Mouse (Mus musculus) erythroblast, embryonic 14.5 days (primary cell): ENCODE measurements at regions not wholly inside any gene's neighbourhood (a gene's known extent, or its start where the extent isn't known, plus 50 kb on each side); places are given as distances from the start of the nearest gene placed in this dataset.

ENCODE experiments used
- H3K27me3 ChIP-seq: 2 replicates; pipeline ENCODE4 v1.6.1; 2012; ENCODE audit warnings: inconsistent platforms; ENCODE audit not compliant: control insufficient read depth
- H3K36me3 ChIP-seq: 2 replicates; pipeline ENCODE4 v1.6.1; 2012; ENCODE audit warnings: mild to moderate bottlenecking, inconsistent platforms; ENCODE audit not compliant: control insufficient read depth
- H3K4me1 ChIP-seq: 2 replicates; pipeline ENCODE4 v1.6.1; 2012; ENCODE audit warnings: inconsistent platforms; ENCODE audit not compliant: control insufficient read depth
- H3K4me3 ChIP-seq: replicated peaks from 2 replicates; pipeline ENCODE3; 2012; ENCODE audit warnings: moderate library complexity, mild to moderate bottlenecking, inconsistent platforms
- H3K9me3 ChIP-seq: 2 replicates; pipeline ENCODE4 v1.6.1; 2012; ENCODE audit warnings: low read length, inconsistent platforms, mixed read lengths; ENCODE audit not compliant: control insufficient read depth
- GATA1 ChIP-seq: IDR thresholded peaks from 2 replicates; pipeline ENCODE4 v1.6.1; 2012; ENCODE audit warnings: low read length, inconsistent platforms, mixed read lengths
- TAL1 ChIP-seq: IDR thresholded peaks from 3 replicates; pipeline ENCODE4 v1.6.1; 2012; ENCODE audit warnings: low read length, inconsistent platforms, mixed read lengths

GRCm38 (mm10) chr9:33209083-33209482 lies 573.1 kb downstream of the Ets1 start:
- no peaks in the 10 kb centered on the region for H3K9me3 ChIP-seq
- no peak overlapping the region for H3K4me3 ChIP-seq
- H3K36me3 ChIP-seq: no peaks in the 10 kb centered on the region
- no peaks in the 10 kb centered on the region for H3K4me1 ChIP-seq
- no peaks in the 10 kb centered on the region for H3K27me3 ChIP-seq
- TF ChIP-seq TAL1 (no peak), GATA1 (no peak)

DNA sequence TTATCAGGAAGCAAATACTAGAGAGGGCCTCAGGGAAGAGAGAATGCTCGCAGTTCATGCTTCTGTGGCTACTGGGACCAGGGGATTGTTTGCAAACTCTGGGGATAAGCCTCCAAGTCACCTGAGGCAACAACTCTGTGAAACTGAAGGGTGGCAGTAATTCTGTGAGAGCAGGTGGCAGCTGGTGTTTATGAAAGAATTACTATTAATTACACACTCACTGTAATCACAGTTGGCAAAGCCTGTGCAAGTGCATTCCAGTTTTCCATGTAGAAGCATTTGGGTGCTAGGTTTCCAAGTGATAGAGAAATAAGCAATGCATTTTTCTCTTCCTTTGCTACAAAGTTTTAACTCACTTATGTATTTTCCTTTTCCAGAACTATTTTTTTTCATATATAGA lies 578.5 kb downstream of the Ets1 start:
- no peaks in the 10 kb centered on the region for H3K9me3 ChIP-seq
- no peaks in the 10 kb centered on the region for H3K4me1 ChIP-seq
- no peak overlapping the region for H3K4me3 ChIP-seq
- H3K36me3 ChIP-seq: no peaks in the 10 kb centered on the region
- no peaks in the 10 kb centered on the region for H3K27me3 ChIP-seq
- TF ChIP-seq TAL1 (no peak), GATA1 (no peak)

DNA sequence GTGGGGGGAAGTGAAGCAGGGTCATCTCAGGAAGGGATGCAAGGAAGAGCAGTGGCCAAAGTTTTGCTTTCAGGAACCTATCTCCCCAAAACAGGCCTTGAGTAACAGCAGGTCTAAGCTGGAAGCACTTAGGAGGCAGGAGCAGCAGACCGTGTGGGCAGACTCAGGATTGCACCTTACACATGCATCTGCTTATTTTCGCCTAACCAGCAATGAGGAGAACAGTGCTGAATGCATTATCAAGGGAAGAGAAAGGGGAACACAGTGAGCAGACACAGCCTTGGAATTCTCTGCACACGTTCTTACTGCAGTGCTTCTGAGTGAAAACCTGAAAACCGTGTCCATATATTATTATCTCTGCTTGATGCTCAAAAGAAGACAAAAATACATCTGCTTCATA lies 585.0 kb downstream of the Ets1 start:
- Histone ChIP-seq H3K27me3 (no peaks in the 10 kb centered on the region), H3K4me1 (no peaks in the 10 kb centered on the region), H3K4me3 (no peak overlapping the region), H3K36me3 (no peaks in the 10 kb centered on the region), H3K9me3 (no peaks in the 10 kb centered on the region)
- TF ChIP-seq GATA1: no peak
- no peak for TF ChIP-seq TAL1

DNA sequence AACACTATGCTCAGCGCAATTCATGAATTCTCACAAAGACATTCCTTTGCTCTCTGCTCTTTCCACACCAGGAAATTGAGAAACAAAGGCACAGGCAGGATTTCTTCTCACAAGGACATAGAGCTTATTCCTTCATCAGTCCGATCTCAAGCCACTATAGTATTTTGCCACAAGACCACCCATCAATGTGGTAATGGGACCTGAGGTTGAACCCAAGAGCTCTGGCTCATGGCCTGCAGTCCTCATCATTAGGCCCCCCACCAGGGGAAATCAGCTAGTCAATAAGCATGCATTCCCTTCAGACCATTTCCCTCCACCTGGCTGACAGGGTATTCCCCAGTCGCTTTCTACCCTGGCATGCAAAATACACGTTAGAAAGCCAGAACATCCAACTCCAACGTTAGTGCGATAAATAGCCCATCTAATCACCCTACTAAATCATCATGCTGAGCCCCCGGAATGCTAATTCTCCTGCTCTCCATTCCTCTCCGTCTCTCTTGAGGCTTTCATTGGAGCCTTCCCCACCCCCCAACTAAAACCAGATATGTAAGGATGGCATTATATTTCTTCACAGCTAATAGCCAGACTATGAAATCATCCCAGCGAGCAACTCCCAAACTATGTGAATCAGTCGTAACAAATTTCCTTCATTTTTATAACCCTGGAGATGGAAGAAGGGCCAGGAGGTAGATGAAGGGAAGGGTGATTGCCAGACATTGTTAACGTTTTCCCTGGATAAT lies 586.2 kb downstream of the Ets1 start:
- Histone ChIP-seq H3K4me3 (no peak overlapping the region), H3K4me1 (no peaks in the 10 kb centered on the region), H3K36me3 (no peaks in the 10 kb centered on the region), H3K9me3 (no peaks in the 10 kb centered on the region), H3K27me3 (no peaks in the 10 kb centered on the region)
- no peak for TF ChIP-seq TAL1
- TF ChIP-seq GATA1: no peak

DNA sequence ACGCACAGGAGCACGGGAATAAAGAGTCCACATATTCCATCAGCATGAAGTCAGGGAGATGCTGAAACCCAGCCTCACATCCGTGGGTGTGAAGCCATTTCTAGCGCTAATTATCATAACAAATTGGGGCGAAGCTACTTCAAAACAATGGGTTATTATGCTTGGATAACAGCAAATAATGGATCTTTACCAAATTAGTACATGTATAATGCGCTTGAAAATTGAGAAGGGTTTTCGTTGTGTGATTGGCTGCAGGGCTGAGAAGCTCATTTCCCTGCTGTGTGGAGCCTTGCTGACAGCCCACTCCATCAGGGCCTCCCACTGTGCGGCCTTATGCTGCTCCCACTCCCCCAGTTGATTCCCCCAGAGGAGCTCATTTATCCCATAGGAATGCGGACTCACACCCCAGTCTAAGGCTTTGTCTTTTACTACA lies 597.7 kb downstream of the Ets1 start:
- Histone ChIP-seq H3K4me3 (no peak overlapping the region), H3K27me3 (no peaks in the 10 kb centered on the region), H3K36me3 (no peaks in the 10 kb centered on the region), H3K4me1 (no peaks in the 10 kb centered on the region), H3K9me3 (no peaks in the 10 kb centered on the region; the same call in 1 of the 2 replicates)
- TF ChIP-seq TAL1 (no peak), GATA1 (no peak)

DNA sequence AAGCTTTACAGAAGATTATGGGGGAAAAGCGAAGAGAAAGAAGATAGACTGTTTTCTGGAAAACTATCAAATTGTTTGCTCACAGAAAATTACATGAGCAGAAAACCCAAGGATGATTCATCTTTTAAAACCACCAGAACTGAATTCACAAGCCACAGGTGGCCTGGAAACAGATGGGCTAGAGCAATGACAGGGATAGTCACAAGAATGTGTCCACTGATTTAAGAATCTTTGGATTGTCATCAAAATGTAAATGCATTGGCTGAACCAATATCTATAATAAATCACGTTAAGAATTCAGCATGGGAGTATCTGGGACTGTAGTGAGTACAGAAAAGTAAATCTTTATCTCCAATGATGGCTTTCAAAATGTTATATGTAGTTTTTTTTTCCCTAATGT lies 602.2 kb downstream of the Ets1 start:
- no peaks in the 10 kb centered on the region for H3K36me3 ChIP-seq
- TF ChIP-seq TAL1 (no peak), GATA1 (no peak)
- H3K4me3 ChIP-seq: no peak overlapping the region
- no peaks in the 10 kb centered on the region for H3K27me3 ChIP-seq
- no peaks in the 10 kb centered on the region for H3K9me3 ChIP-seq
- H3K4me1 ChIP-seq: no peaks in the 10 kb centered on the region

DNA sequence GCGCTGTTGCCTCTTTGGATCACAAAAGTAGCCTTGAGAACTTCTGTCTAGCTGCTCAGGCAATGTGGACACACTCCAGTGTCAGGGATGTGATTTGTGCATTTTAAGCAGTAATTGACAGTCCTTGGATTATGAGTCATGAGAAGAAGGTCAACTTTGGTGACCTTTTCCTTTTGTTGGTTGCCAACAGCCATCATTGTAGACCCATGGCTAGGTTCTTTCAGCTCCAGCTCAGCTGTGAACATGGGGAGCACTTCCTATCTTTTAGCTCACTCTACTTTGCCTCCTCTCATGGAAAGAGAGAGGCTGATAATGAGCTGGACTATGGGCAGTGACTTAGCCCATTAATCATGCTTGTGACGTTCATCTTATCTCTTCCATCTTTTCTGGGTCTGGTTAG lies 602.8 kb downstream of the Ets1 start:
- H3K9me3 ChIP-seq: no peaks in the 10 kb centered on the region
- no peaks in the 10 kb centered on the region for H3K27me3 ChIP-seq
- no peaks in the 10 kb centered on the region for H3K36me3 ChIP-seq
- H3K4me1 ChIP-seq: no peaks in the 10 kb centered on the region
- TF ChIP-seq GATA1: no peak
- H3K4me3 ChIP-seq: no peak overlapping the region

GRCm38 (mm10) chr9:33240506-33240905 lies 604.5 kb downstream of the Ets1 start:
- Histone ChIP-seq H3K4me1 (no peaks in the 10 kb centered on the region), H3K4me3 (no peak overlapping the region), H3K36me3 (no peaks in the 10 kb centered on the region), H3K9me3 (no peaks in the 10 kb centered on the region), H3K27me3 (no peaks in the 10 kb centered on the region)
- TF ChIP-seq GATA1 (no peak), TAL1 (no peak)

GRCm38 (mm10) chr9:33240914-33241635 lies 605.1 kb downstream of the Ets1 start:
- Histone ChIP-seq H3K4me1 (no peaks in the 10 kb centered on the region), H3K27me3 (no peaks in the 10 kb centered on the region), H3K36me3 (no peaks in the 10 kb centered on the region), H3K9me3 (no peaks in the 10 kb centered on the region), H3K4me3 (no peak overlapping the region)
- TF ChIP-seq GATA1 (no peak), TAL1 (no peak)

GRCm38 (mm10) chr9:33246932-33247331 lies 610.9 kb downstream of the Ets1 start:
- H3K4me1 ChIP-seq: no peaks in the 10 kb centered on the region

More at GRCm38 (mm10) chr9:33246932-33247331, 610.9 kb downstream of the Ets1 start:
- H3K4me3 ChIP-seq: no peak overlapping the region
- TF ChIP-seq TAL1: no peak
- TF ChIP-seq GATA1: no peak
- H3K9me3 ChIP-seq: no peaks in the 10 kb centered on the region
- no peaks in the 10 kb centered on the region for H3K36me3 ChIP-seq
- no peaks in the 10 kb centered on the region for H3K27me3 ChIP-seq
